Mouse (Mus musculus): ENCODE data around the gene Casq2. TPM values are rescaled to one million over a fixed set of nuclear protein-coding genes. Genes with fewer than 3 reads are reported as not detected.

Casq2 gene
- total RNA-seq, 2 experiments from 2014 or later, result 0.79 to 0.81 TPM

DNA sequence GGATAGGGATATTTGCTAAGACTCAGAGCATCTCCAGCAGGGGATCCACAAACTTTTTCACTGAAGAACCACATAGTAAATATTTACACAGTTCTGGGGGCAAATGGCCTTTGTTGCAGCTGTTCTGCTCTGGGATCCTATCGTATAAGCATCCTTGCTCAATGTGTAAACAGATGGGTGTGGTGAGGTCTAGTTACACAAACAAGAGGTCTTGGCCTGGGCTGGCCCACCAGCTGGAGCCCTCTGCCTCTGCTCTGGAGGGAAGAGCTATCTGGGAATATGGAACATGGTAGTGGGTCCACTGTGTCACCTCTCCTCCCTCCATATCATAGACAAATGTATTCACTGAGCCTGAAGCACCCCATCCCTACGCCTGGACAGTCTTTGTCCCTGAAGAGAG, 40.9 kb downstream of the Casq2 start:
- Histone ChIP-seq H3K4me3 (no peak overlapping the region), H3K27ac (no peak overlapping the region)
- no peak for DNase-seq (ENCODE audit: low spot score in 2 of 2)
- TF ChIP-seq CTCF (conservative IDR thresholded peaks at IDR 0.05), result no peak

DNA sequence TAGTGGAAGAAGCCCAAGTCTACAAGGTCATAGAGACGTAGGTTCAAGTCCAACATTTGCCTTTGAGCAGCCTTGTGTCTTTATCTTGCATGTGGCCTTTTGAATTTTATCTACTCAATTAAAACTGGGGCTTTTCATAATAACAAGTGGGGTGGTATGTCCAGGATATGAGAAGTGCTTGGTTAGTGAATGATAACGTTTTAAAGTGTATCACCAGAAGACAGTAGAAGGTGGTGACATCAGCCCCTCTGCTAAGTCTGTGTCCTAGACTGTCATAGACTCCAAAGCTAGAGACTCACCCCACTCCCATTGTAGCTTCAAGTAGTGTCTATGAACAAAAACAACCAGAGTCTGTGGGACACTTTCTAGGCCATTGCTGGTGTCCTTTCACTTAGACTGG, 42.0 kb downstream of the Casq2 start:
- no peak for DNase-seq (ENCODE audit: low spot score in 2 of 2)
- H3K4me3 ChIP-seq, result no peak overlapping the region
- no peak overlapping the region for H3K27ac ChIP-seq
- TF ChIP-seq CTCF (conservative IDR thresholded peaks at IDR 0.05), result no peak

DNA sequence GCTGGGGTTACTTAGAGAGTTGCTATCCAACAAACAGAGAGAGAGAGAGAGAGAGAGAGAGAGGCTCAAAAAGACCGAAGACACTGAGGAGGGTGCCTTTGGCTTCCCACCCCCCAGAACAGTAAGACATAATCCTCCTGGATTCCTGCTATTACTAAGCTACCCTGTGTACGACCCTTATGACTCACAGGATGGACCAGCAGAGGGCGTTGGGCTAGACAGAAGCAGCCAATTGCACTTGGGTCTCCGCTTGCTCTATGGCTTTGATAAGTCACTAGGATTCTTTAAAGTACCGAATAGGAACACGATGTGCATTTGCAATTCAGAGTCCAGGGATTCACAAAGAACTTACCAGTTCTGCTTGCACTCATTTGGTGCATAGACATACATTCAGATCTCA, 44.3 kb downstream of the Casq2 start:
- peak; percentile 45 for TF ChIP-seq CTCF (conservative IDR thresholded peaks at IDR 0.05)
- DNase-seq (ENCODE audit: low spot score in 2 of 2), result no peak
- Histone ChIP-seq H3K27ac (no peak overlapping the region), H3K4me3 (no peak overlapping the region)

DNA sequence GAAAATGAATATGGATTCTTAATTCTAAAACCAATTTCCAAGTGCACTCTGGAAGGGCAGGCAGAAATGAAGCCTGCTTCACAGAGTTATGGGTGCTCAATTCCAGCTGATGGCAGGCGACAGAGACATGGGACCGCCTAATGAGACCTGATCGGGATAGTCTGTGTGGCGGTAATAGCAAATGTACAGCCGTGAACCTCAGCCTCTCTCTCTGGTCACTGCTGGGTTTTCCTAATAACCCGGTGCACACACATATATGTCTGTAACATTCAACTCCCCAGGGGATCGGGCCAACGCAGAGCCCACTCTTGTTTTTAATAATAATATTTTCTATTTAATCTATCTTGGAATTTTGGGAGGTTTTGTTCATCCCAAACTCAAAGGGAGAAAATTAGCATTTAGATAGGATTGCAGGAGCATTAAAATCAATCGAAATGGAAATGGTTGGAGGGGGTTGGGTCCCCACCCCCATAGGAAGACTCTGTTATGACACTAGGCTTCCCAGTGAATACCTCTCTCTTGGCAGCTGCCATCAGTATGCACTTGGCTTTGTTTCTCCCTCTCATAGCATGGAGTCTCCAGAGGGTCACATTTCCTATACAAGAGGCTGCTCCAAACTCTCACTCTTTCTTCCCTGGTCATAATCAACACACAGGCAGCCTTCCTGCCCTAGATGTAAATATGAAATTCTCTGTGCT, 45.6 kb downstream of the Casq2 start:
- Histone ChIP-seq H3K27ac (no peak overlapping the region), H3K4me3 (no peak overlapping the region)
- no peak for DNase-seq (ENCODE audit: low spot score in 2 of 2)
- no peak for TF ChIP-seq CTCF (conservative IDR thresholded peaks at IDR 0.05)

DNA sequence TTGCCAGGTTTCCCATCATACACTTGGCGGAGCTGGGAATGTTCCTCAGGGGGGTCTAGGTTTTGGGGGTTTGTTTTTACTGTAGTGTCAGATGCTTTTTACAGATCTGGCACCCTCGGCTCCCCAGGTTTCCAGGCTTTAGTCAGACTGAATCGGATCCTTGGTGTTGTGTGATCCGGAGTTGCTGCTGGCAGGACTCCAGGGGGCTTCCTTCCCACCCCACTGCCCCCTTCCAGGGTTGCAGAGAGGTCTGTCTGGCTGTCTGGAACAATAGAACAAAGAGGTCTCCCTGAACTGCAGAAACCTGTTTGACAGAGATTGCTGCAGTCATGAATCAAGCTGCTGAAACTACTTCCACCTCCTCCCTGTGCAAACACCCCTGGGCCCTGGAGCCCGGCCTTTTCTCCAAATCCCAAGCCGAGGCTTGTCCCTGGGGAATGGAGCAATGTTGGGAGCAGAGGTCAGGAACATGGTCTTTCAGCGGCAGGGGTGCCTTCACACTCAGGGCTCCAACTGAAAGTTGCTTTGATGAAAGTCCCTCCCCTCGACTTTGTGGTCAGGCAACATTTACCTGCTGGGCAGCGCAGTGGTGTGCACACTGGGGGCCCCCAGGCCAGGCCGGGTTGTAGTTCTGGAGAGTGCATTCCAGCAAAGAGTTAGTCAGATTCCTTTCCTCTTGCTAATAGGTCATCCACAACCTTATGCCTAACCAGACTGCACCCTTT, 49.3 kb downstream of the Casq2 start:
- TF ChIP-seq CTCF (conservative IDR thresholded peaks at IDR 0.05), result no peak
- no peak overlapping the region for H3K27ac ChIP-seq
- DNase-seq (ENCODE audit: low spot score in 2 of 2), result no peak
- no peak overlapping the region for H3K4me3 ChIP-seq

DNA sequence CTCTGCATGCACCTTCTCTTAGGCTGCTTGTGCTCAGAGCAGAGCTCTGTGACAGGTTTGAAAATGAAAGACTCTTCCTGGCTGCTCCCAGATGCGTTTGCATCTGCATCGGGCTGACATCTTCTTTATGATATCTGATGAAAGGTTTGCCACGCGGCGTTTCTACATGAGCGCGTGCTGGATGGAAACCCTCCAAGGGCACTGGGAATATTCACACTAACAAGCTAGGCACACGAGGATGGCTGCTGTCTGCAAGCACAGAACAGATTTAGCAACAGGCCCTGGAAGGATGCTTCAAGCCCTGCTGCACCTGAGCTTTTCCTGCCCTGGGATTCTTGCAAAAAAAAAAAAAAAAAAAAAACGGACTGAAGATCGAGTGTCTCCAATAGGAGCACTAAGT, 50.9 kb downstream of the Casq2 start:
- no peak for TF ChIP-seq CTCF (conservative IDR thresholded peaks at IDR 0.05)
- Histone ChIP-seq H3K4me3 (no peak overlapping the region), H3K27ac (no peak overlapping the region)
- no peak for DNase-seq (ENCODE audit: low spot score in 2 of 2)

DNA sequence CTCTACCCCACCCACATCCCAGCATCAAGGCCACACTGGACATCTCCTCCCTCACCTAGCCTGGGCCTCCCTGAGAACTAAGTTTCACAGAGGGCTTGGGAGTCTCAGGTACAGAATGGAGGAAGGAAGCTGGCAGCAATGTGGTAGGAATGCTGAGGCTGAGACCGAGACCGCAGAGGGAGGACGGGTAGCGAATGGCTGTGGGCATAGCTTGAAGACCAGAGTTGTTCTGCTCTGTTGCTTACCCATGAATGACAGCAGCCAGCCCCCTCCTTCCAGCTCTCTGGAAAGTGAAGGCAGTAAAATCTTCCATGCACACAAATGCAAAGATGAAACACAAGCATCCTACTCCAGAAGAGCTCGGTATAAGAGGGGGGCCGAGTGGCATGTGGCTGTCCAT, 52.7 kb downstream of the Casq2 start:
- H3K4me3 ChIP-seq, result no peak overlapping the region

DNA sequence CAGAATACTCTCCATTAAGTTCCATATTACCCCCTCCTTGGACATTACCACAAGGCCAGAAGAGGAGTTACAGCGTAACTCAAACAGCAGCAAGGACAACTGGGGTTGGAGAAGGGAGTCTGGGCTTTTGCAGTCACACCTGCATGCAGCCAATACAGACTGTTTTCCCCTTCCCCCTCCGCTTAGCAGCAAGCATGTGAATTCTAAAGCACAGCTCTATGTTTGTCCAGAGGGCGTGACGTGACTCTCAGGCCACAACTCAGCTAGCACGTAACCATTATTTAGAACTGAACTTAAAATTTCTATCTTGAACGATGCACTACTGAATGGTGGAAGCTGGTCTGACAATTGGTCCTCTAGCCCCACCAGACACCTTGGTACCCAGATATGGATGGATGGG, 54.4 kb downstream of the Casq2 start:
- no peak for TF ChIP-seq CTCF (conservative IDR thresholded peaks at IDR 0.05)
- DNase-seq (ENCODE audit: low spot score in 2 of 2), result no peak
- H3K4me3 ChIP-seq, result no peak overlapping the region
- H3K27ac ChIP-seq, result no peak overlapping the region

More for the DNA sequence above, 52.7 kb downstream of the Casq2 start:
- DNase-seq (ENCODE audit: low spot score in 2 of 2), result no peak
- no peak for TF ChIP-seq CTCF (conservative IDR thresholded peaks at IDR 0.05)
- no peak overlapping the region for H3K27ac ChIP-seq

DNA sequence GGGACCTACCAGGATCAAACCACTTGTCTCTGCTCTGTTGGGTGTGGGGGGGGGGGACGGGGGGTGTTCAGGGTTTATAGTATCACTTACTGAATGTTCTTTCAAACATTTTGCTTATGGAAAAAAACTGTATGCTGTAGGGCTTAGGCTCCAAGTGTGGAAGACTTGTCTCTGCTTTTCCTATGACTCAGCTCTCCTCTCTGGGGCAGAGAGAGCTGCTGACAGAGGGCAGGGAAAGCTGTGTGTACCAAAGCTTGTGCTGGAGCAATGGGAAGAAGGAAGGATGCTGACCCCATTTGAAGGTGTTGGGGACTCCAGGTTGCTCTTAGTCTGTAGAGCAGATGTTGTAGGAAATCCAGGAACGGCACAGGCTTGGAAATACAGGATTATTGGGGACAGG, 55.2 kb downstream of the Casq2 start:
- no peak for DNase-seq (ENCODE audit: low spot score in 2 of 2)
- H3K4me3 ChIP-seq, result no peak overlapping the region
- TF ChIP-seq CTCF (conservative IDR thresholded peaks at IDR 0.05), result no peak
- H3K27ac ChIP-seq, result no peak overlapping the region

DNA sequence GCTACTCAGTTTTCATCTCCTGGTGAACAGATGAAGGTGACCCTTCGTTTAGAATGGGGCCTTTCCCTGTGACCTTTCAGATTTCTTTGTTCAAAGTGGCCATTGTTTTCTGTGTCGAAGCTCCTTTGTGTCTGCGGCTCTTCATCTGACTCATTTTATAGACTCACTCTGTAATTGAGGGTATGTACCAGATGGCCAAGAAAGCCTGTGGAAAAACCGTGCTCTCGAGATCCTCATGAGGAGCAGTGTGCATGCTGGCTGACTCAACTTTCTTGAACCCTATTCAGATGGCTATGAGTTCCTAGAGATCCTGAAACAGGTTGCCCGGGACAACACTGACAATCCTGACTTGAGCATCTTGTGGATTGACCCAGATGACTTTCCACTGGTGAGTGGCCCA, 55.7 kb downstream of the Casq2 start:
- no peak for DNase-seq (ENCODE audit: low spot score in 2 of 2)
- TF ChIP-seq CTCF (conservative IDR thresholded peaks at IDR 0.05), result no peak
- Histone ChIP-seq H3K4me3 (no peak overlapping the region), H3K27ac (no peak overlapping the region)

DNA sequence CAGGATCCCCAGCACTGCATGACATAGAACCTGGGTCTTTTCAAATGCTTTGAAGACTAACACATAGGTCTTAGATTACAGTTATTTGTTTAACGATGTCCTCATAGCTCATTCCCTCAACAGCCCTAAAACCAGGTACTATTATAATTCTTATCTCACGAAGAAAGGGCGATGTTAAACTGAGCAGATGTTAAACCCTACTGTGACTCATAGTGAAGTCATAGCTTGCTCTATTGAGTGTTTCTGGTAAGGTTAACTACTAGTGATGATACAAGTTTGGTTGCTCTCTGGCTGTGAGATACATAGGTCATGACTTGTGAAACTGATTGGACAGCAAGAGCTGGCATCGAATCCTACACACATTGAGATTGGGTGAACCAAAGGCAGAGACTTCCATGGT, 56.7 kb downstream of the Casq2 start:
- DNase-seq (ENCODE audit: low spot score in 2 of 2), result no peak
- TF ChIP-seq CTCF (conservative IDR thresholded peaks at IDR 0.05), result no peak
- no peak overlapping the region for H3K27ac ChIP-seq
- H3K4me3 ChIP-seq, result no peak overlapping the region

DNA sequence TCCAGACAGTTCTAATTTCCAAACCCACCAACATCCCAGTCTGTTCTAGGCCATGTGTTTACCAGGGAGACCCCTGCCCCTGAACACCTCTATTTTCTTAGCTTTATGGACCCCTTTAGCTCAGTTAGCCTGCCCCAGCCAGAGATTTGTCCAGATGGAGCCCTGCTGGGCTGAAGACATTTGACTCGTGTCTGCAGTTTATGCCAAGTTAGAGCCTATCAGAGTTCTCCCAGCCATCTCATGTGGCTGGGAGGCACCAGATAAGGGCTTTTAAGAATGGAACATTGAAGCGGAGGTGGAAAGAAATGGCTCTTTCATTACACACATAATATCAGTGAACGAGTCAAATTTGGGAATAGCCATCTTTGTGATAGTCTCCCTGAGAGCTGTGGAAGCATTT, 57.3 kb downstream of the Casq2 start:
- no peak for TF ChIP-seq CTCF (conservative IDR thresholded peaks at IDR 0.05)
- Histone ChIP-seq H3K4me3 (no peak overlapping the region), H3K27ac (no peak overlapping the region)
- DNase-seq (ENCODE audit: low spot score in 2 of 2), result no peak

DNA sequence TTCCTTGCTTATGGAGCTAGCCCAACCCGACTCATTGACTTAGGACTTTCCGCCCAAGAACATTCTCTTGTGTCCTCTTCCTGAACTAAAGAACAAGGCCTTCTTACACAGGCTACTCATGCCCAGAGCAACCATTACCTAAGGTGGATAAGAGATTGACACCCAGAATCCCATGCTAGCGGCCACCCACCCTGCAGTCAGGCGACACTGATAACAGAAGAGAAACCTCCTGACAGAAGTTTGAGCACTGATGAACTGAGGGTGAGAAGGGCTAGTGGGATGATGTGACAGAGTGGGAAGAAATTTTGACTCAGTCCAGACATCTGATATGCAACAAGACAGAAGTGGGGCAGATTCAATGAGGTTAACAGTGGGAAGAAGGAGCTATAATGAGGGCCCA, 58.2 kb downstream of the Casq2 start:
- Histone ChIP-seq H3K4me3 (no peak overlapping the region), H3K27ac (no peak overlapping the region)
- no peak for DNase-seq (ENCODE audit: low spot score in 2 of 2)
- no peak for TF ChIP-seq CTCF (conservative IDR thresholded peaks at IDR 0.05)

All from layer of hippocampus, adult 2 months (tissue).